Mouse (Mus musculus): ENCODE results near the gene Rnf113a2. TPM values are rescaled to one million over a fixed set of nuclear protein-coding genes. Genes with fewer than 3 reads are reported as not detected.

The Rnf113a2 gene
- polyA plus RNA-seq, 1 experiment: 1.3 TPM

- Histone ChIP-seq H3K4me1 (ENCODE audit: control insufficient read depth, insufficient read depth, insufficient read length, low read length) (peaks cover 9% of the 10 kb centered on the region; the same call in 1 of the 2 replicates), H3K36me3 (ENCODE audit: control insufficient read depth, insufficient read depth, low read length) (peaks cover 16% of the 10 kb centered on the region), H3K27ac (ENCODE audit: insufficient read depth, low read depth, low read length) (peak overlapping the region; percentile 97), H3K4me3 (ENCODE audit: low read depth, low read length) (peak overlapping the region; percentile 57), H3K27me3 (ENCODE audit: control insufficient read depth, insufficient read depth, low read length) (no peaks in the 10 kb centered on the region)
- WGBS: 48% methylated on average over 9 of the region's 9 CpGs
- TF ChIP-seq CTCF (IDR thresholded peaks at IDR 0.05; ENCODE audit: extremely low read depth, insufficient read length, insufficient replicate concordance, low read depth, low read length) (no peak), POLR2A (IDR thresholded peaks at IDR 0.05; ENCODE audit: low read depth, low read length) (no peak)
Measured at GRCm38 (mm10) chr12:84399135-84399534, 17.9 kb upstream of the Rnf113a2 start.

GRCm38 (mm10) chr12:84399663-84400062, 17.3 kb upstream of the Rnf113a2 start:
- TF ChIP-seq CTCF (IDR thresholded peaks at IDR 0.05; ENCODE audit: extremely low read depth, insufficient read length, insufficient replicate concordance, low read depth, low read length) (no peak), POLR2A (IDR thresholded peaks at IDR 0.05; ENCODE audit: low read depth, low read length) (no peak; the same call in 1 of the 2 replicates)
- peak overlapping the region; percentile 57 for H3K4me3 ChIP-seq (ENCODE audit: low read depth, low read length)
- H3K4me1 ChIP-seq (ENCODE audit: control insufficient read depth, insufficient read depth, insufficient read length, low read length): peaks cover 9% of the 10 kb centered on the region; the same call in 1 of the 2 replicates
- H3K27me3 ChIP-seq (ENCODE audit: control insufficient read depth, insufficient read depth, low read length): no peaks in the 10 kb centered on the region
- H3K27ac ChIP-seq (ENCODE audit: insufficient read depth, low read depth, low read length): peak overlapping the region; percentile 97
- peaks cover 13% of the 10 kb centered on the region for H3K36me3 ChIP-seq (ENCODE audit: control insufficient read depth, insufficient read depth, low read length)
- 27% methylated on average over 9 of the region's 9 CpGs for WGBS

GRCm38 (mm10) chr12:84400068-84400467, 16.9 kb upstream of the Rnf113a2 start:
- Histone ChIP-seq H3K27ac (ENCODE audit: insufficient read depth, low read depth, low read length) (peak overlapping the region; percentile 97), H3K27me3 (ENCODE audit: control insufficient read depth, insufficient read depth, low read length) (no peaks in the 10 kb centered on the region)
- WGBS: 36% methylated on average over 3 of the region's 3 CpGs

GRCm38 (mm10) chr12:84400653-84401052, 16.3 kb upstream of the Rnf113a2 start:
- H3K36me3 ChIP-seq (ENCODE audit: control insufficient read depth, insufficient read depth, low read length): peaks cover 7% of the 10 kb centered on the region
- no peaks in the 10 kb centered on the region for H3K27me3 ChIP-seq (ENCODE audit: control insufficient read depth, insufficient read depth, low read length)
- peak overlapping the region; percentile 97 for H3K27ac ChIP-seq (ENCODE audit: insufficient read depth, low read depth, low read length)
- WGBS: 16% methylated on average over 3 of the region's 3 CpGs
- TF ChIP-seq POLR2A (IDR thresholded peaks at IDR 0.05; ENCODE audit: low read depth, low read length): peak; percentile 67; the same call in 1 of the 2 replicates
- TF ChIP-seq CTCF (IDR thresholded peaks at IDR 0.05; ENCODE audit: extremely low read depth, insufficient read length, insufficient replicate concordance, low read depth, low read length): no peak
- peaks cover 9% of the 10 kb centered on the region; the same call in 1 of the 2 replicates for H3K4me1 ChIP-seq (ENCODE audit: control insufficient read depth, insufficient read depth, insufficient read length, low read length)
- H3K4me3 ChIP-seq (ENCODE audit: low read depth, low read length): peak overlapping the region; percentile 40

More at GRCm38 (mm10) chr12:84400068-84400467, 16.9 kb upstream of the Rnf113a2 start:
- Histone ChIP-seq H3K4me1 (ENCODE audit: control insufficient read depth, insufficient read depth, insufficient read length, low read length) (peaks cover 9% of the 10 kb centered on the region; the same call in 1 of the 2 replicates), H3K36me3 (ENCODE audit: control insufficient read depth, insufficient read depth, low read length) (peaks cover 12% of the 10 kb centered on the region), H3K4me3 (ENCODE audit: low read depth, low read length) (peak overlapping the region; percentile 57)
- TF ChIP-seq POLR2A (IDR thresholded peaks at IDR 0.05; ENCODE audit: low read depth, low read length) (no peak), CTCF (IDR thresholded peaks at IDR 0.05; ENCODE audit: extremely low read depth, insufficient read length, insufficient replicate concordance, low read depth, low read length) (no peak)

- Histone ChIP-seq H3K36me3 (ENCODE audit: control insufficient read depth, insufficient read depth, low read length) (no peaks in the 10 kb centered on the region; the same call in 1 of the 2 replicates), H3K4me3 (ENCODE audit: low read depth, low read length) (no peak overlapping the region), H3K27me3 (ENCODE audit: control insufficient read depth, insufficient read depth, low read length) (no peaks in the 10 kb centered on the region), H3K27ac (ENCODE audit: insufficient read depth, low read depth, low read length) (peak overlapping the region; percentile 73), H3K4me1 (ENCODE audit: control insufficient read depth, insufficient read depth, insufficient read length, low read length) (peaks cover 9% of the 10 kb centered on the region; the same call in 1 of the 2 replicates)
- TF ChIP-seq CTCF (IDR thresholded peaks at IDR 0.05; ENCODE audit: extremely low read depth, insufficient read length, insufficient replicate concordance, low read depth, low read length) (no peak), POLR2A (IDR thresholded peaks at IDR 0.05; ENCODE audit: low read depth, low read length) (no peak)
- 24% methylated on average over 9 of the region's 9 CpGs for WGBS
Measured at GRCm38 (mm10) chr12:84402923-84403322, 14.1 kb upstream of the Rnf113a2 start.

GRCm38 (mm10) chr12:84404541-84404940, 12.5 kb upstream of the Rnf113a2 start:
- Histone ChIP-seq H3K4me1 (ENCODE audit: control insufficient read depth, insufficient read depth, insufficient read length, low read length) (peaks cover 9% of the 10 kb centered on the region; the same call in 1 of the 2 replicates), H3K27ac (ENCODE audit: insufficient read depth, low read depth, low read length) (no peak overlapping the region), H3K4me3 (ENCODE audit: low read depth, low read length) (no peak overlapping the region), H3K27me3 (ENCODE audit: control insufficient read depth, insufficient read depth, low read length) (no peaks in the 10 kb centered on the region), H3K36me3 (ENCODE audit: control insufficient read depth, insufficient read depth, low read length) (no peaks in the 10 kb centered on the region; the same call in 1 of the 2 replicates)
- TF ChIP-seq CTCF (IDR thresholded peaks at IDR 0.05; ENCODE audit: extremely low read depth, insufficient read length, insufficient replicate concordance, low read depth, low read length) (no peak), POLR2A (IDR thresholded peaks at IDR 0.05; ENCODE audit: low read depth, low read length) (no peak)
- 41% methylated on average over 6 of the region's 6 CpGs for WGBS

GRCm38 (mm10) chr12:84407259-84407658, 9.7 kb upstream of the Rnf113a2 start:
- 60% methylated on average over 4 of the region's 4 CpGs for WGBS
- peaks cover 5% of the 10 kb centered on the region; the same call in 1 of the 2 replicates for H3K4me1 ChIP-seq (ENCODE audit: control insufficient read depth, insufficient read depth, insufficient read length, low read length)
- H3K4me3 ChIP-seq (ENCODE audit: low read depth, low read length): no peak overlapping the region
- TF ChIP-seq POLR2A (IDR thresholded peaks at IDR 0.05; ENCODE audit: low read depth, low read length) (no peak), CTCF (IDR thresholded peaks at IDR 0.05; ENCODE audit: extremely low read depth, insufficient read length, insufficient replicate concordance, low read depth, low read length) (peak; percentile 15; the same call in 1 of the 2 replicates)
- H3K36me3 ChIP-seq (ENCODE audit: control insufficient read depth, insufficient read depth, low read length): no peaks in the 10 kb centered on the region; the same call in 1 of the 2 replicates
- no peaks in the 10 kb centered on the region for H3K27me3 ChIP-seq (ENCODE audit: control insufficient read depth, insufficient read depth, low read length)
- no peak overlapping the region for H3K27ac ChIP-seq (ENCODE audit: insufficient read depth, low read depth, low read length)
